Mouse (Mus musculus) right cerebral cortex, postnatal 25 days (tissue): ENCODE measurements around the gene Bcl9.

ENCODE experiments used
- DNase-seq: peaks from one replicate; pipeline ENCODE4 v3.0.0; 2022

Bcl9 gene

DNA sequence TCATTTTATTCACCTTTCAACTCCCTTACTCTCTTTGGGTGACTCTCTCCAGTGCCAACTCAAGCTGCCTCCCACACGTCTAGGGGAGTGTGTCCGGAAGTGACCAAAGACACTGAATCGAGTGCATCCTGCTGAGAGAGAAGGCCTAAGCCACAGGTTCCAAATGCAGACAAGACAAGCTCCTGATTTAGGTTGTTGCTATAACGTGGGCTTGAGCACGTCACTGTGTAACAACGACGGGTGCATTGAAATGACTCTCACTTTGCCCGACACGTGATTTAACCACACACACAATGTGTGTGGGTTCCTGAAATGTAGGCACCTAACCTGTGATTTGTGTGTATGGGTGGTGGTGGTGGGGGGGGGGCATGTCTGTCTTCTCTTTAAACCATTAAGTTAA is 3.4 kb downstream of the Bcl9 start:
- no peak for DNase-seq

DNA sequence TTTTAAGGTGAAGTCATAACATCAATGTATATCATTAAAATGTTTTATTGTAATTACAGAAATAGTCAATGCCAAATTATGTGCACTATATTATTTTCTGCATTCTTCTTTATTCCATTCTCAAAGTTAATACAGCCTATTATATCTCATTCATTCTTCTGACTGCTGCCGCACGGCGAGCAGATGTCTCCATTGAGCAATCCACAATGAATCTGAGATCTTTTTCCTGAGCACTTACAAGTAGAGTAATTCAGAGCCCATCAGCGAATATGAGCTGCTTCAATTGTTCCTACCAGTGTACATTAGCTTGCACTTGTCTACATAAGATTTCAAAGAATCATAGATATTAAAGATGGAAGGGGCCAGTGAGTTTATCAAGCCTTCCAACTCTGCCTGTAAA is 12.8 kb downstream of the Bcl9 start:
- no peak for DNase-seq

GRCm38 (mm10) chr3:97284056-97284455 is 13.7 kb downstream of the Bcl9 start:
- DNase-seq = no peak

GRCm38 (mm10) chr3:97281426-97281825 is 16.3 kb downstream of the Bcl9 start:
- DNase-seq = no peak

- DNase-seq = no peak
Observed at GRCm38 (mm10) chr3:97275708-97276107, 22.0 kb downstream of the Bcl9 start.

DNA sequence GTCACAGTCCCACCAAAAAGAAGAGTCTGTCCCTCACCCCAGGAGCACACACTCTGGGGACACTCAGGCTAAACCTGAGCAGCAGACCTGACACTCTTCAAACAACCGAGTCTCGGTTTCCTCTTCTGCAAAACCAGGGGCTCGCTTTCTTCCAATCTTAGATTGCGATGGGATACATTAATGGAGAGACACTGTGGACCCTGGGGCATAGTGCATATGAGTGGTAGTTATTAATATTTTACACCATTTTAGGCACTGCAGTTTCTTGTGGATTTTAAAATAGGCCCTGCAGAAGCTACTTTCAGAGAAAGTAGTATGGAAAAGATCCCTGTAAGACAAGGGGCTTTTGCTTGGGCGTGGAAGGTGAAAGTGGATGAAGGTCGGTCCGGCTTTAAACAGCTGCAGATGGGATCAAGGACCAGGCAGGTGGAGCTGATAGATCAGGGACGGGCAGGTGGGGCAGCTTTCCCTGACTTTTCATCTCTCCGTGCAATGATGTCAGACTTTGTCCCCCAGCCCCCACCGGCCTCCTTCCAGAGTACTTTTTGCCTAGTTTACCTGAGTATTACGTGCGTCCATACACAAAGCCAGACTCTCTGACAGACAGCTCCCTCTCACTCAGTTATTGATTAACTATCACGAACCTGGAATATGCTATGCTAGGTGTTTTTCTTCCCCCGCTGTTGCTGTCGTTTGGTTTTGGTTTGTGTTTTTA is 23.0 kb downstream of the Bcl9 start:
- DNase-seq = no peak

GRCm38 (mm10) chr3:97273876-97274275 is 23.8 kb downstream of the Bcl9 start:
- no peak for DNase-seq

GRCm38 (mm10) chr3:97265667-97266415 is 31.9 kb downstream of the Bcl9 start:
- no peak for DNase-seq

- DNase-seq = no peak
Observed at GRCm38 (mm10) chr3:97262235-97262634, 35.5 kb downstream of the Bcl9 start.

GRCm38 (mm10) chr3:97255706-97256339 is 41.9 kb downstream of the Bcl9 start:
- no peak for DNase-seq

DNA sequence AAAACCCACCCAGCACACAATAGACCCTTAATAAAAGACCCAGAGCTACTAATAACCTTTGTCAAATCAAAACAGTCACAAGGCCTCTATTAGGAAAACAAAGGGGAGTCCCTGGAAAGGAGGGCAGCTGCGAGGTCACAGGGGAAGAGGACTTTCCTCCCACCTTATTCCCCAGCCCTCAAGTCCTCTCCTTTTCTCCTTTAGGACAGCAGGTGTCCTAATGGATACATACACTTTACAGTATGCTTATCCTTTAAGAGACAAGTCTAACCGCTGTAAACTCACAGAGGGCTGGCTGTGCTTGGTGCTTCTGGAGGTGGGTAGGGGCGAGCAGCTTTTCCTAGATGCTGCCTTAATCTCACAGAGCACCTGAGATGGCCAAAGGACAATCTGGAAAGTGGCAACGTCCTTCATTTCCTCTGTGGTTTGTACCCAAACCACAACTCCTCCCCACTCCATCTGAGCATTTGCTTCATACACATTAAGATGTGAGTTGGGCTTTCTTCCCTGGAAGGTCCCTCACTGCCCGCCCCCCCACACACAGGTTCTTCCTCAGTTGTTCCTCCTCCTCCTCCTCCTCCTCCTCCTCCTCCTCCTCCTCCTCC is 42.8 kb downstream of the Bcl9 start:
- DNase-seq = no peak

DNA sequence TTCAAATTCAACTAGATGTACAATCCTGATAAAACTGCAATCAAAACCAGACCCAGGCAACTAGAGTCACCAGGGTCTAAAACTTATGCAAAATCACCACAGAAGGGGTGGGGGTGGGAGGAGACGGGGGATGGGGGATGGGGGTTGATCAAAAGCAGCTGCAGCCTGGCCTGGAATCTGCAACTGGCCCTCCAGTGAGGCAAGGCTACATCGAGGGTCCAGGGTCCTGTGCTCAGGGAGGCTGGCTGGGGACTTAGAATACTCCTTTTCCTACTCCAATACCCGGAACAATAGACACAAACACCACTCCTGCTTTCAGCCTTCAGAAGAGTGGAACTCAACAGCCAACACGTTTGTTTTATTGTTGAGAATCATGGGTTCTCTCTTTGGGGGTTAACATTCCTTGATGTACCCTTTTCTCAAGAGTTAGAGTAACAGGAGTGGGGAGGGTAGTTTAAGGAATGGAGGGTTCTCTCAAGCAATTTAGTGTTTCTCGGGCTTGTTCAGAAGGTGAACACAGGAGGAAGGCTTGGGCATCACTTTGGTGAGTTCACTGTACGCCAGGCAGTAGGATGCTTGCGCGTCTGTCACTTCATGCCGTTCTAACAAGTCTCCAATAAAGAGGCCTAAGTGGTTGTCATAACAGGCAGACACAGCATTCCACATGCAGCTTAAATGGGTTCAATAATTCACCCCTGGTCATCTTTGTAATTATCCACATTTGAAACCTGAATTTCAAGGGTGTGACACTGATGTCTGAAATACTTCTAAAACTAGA is 43.7 kb downstream of the Bcl9 start:
- no peak for DNase-seq

- no peak for DNase-seq
Observed at GRCm38 (mm10) chr3:97252896-97253295, 44.8 kb downstream of the Bcl9 start.

- DNase-seq = no peak
Observed at GRCm38 (mm10) chr3:97242629-97243167, 55.0 kb downstream of the Bcl9 start.

DNA sequence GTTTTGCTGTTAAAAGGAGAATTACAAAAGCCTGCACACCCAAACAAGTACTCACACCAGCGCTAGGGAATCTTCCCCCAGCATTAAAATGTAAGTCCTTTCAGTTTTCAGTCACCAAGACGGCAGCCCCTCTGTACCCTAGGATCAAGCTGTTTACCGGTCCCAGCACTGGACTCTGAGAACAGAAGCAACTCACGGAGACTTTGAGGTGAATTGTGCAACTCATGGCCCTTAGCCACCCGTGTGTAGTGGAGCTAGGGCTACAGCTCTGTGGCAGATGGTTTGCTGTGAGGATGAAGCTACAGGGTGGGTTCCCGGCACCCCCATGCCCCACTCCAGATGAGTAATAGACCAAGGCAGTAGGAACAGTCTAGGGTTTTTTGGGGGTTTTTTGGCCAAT is 55.9 kb downstream of the Bcl9 start:
- DNase-seq = no peak

DNA sequence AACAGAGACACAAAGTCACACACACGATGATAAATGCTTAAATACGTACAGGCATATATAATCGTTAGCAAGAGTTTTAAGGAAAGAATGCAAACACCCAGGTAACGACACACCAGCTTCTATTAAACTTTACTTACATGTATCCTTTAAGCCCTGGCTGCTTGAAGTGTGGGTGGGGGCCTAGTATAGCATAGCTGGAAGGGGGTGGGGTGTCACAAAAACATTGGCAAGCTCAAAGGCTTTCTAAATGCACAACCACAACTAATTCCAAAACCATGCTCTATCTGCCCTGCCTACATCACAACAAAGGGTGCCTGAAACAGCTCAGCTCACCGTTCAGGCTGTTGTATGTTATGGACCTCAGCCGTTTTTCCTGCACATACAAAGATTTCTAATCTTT is 57.9 kb downstream of the Bcl9 start:
- no peak for DNase-seq

DNA sequence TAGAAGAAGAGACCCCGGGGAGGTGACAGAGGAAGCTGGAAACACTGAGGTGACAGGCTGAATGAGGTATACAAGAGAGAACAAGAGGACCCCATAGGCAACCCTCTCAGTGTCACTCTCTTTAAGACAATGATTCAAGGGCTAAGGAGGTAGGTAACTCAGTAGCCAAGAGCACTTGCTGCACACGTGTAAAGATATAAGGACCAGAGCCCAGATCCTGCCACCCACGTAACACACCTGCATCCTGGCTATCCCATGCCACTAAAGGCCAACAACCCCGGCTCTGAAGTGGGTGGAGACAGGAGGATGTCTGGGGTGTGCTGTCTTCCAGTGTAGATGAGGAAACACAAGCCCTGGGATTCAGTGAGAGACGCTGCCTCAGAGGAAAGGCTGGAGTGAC is 58.4 kb downstream of the Bcl9 start:
- no peak for DNase-seq

DNA sequence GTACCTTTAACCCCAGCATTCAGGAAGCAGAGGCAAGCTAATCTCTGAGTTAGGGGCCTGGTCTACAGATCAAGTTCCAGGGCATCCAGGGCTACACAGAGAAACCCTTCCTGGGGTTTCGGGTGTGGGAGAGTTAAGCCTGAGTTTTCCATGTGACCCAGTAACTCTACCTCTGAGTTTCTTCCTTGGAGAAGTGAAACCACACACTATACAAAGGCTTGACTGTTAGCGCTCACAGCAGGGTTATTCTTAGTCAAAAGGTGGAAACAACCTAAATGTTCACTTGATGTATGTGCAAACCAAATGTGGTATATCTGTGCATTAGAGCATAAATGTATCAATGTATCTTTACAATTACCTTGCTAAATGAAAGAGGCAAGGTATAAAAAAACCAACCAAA is 59.2 kb downstream of the Bcl9 start:
- no peak for DNase-seq

DNA sequence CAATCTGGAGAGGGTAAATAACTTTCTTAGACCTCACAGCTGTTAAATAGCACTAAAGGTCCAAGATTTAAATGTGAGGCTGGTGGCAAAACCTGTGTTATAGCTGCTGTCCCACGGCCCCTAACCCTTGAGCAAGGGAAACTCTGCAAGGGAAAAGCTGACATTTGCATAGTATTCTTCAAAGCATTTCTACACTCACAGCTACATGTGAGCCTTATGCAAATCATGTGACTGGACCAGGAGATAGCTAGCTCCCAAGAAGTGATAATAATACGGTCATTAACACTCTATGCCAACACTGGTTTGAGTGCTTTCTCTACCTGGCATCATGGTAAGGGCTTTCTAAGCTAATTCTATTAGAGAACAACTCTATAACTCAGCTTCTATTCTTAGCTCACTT is 60.3 kb downstream of the Bcl9 start:
- DNase-seq = no peak

DNA sequence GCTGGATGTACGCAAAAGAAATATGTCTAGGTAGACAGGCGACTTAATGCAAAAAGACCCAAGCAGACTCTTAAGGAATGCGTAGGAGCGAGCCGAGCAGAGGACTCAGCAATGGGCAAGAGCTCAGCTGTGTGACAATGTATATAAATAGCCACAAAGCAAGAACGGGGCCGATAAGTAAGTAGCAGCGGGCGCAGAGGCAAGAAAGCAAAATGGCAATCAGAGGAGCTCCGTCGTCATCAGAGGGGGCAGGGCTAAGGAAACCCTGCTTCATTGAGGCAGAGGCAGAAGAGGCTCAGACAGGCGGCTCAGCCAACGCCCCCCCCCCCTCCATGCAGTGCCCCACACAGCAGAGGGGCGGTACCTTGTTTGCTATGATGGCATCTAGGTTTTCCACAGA is 62.9 kb downstream of the Bcl9 start:
- DNase-seq = no peak

GRCm38 (mm10) chr3:97232328-97232727 is 65.4 kb downstream of the Bcl9 start:
- DNase-seq = no peak

GRCm38 (mm10) chr3:97231857-97232256 is 65.9 kb downstream of the Bcl9 start:
- DNase-seq = no peak
